Mouse (Mus musculus) bone marrow macrophage, adult 2 months (primary cell): ENCODE results near the gene Sdf4. TPM values are rescaled to one million over a fixed set of nuclear protein-coding genes. Genes with fewer than 3 reads are reported as not detected.

Source experiments
- H3K27ac ChIP-seq: 2 replicates; pipeline ENCODE4 v1.5.1; 2012; ENCODE audit warnings: low read depth, low read length; ENCODE audit not compliant: insufficient read depth
- H3K4me1 ChIP-seq: 2 replicates; pipeline ENCODE4 v1.6.1; 2012; ENCODE audit warnings: low read length; ENCODE audit not compliant: control insufficient read depth, insufficient read depth
- H3K4me3 ChIP-seq: 2 replicates; pipeline ENCODE4 v1.5.1; 2012; ENCODE audit warnings: mild to moderate bottlenecking, low read length, moderate library complexity; ENCODE audit not compliant: insufficient read depth
- CTCF ChIP-seq: IDR thresholded peaks from 2 replicates; pipeline ENCODE4 v1.5.1; 2012; ENCODE audit warnings: low read depth, mild to moderate bottlenecking, low read length, moderate library complexity
- POLR2A ChIP-seq: IDR thresholded peaks from 2 replicates; pipeline ENCODE4 v1.6.1; 2012; ENCODE audit warnings: mild to moderate bottlenecking, low read depth, low read length, borderline replicate concordance
- polyA plus RNA-seq: library from polyadenylated mRNA; stranded (reverse); fragments of >200 nt; gene quantifications from 2 replicates; pipeline ENCODE4 v1.2.4, GENCODE M21; 2012; ENCODE audit not compliant: missing spikeins, insufficient read depth, insufficient read length

Sdf4 gene
- polyA plus RNA-seq, 1 experiment = 213 TPM

GRCm38 (mm10) chr4:156053113-156053512, 60.4 kb downstream of the Sdf4 start:
- H3K4me3 ChIP-seq = no peak overlapping the region
- H3K27ac ChIP-seq = no peak overlapping the region
- no peaks in the 10 kb centered on the region for H3K4me1 ChIP-seq
- no peak for TF ChIP-seq POLR2A

- TF ChIP-seq CTCF (no peak), POLR2A (no peak)
These were observed 61.5 kb downstream of the Sdf4 start for GRCm38 (mm10) chr4:156054130-156054529.

GRCm38 (mm10) chr4:156054606-156055005, 61.9 kb downstream of the Sdf4 start:
- H3K27ac ChIP-seq = no peak overlapping the region
- H3K4me3 ChIP-seq = no peak overlapping the region
- TF ChIP-seq POLR2A = no peak
- H3K4me1 ChIP-seq = no peaks in the 10 kb centered on the region

More at GRCm38 (mm10) chr4:156054130-156054529, 61.5 kb downstream of the Sdf4 start:
- Histone ChIP-seq H3K4me3 (no peak overlapping the region), H3K27ac (no peak overlapping the region), H3K4me1 (no peaks in the 10 kb centered on the region)

- no peak overlapping the region for H3K4me3 ChIP-seq
- no peaks in the 10 kb centered on the region for H3K4me1 ChIP-seq
- no peak overlapping the region for H3K27ac ChIP-seq
- no peak for TF ChIP-seq POLR2A
- no peak for TF ChIP-seq CTCF
These were observed 62.5 kb downstream of the Sdf4 start for GRCm38 (mm10) chr4:156055173-156055572.

GRCm38 (mm10) chr4:156057702-156058101, 65.0 kb downstream of the Sdf4 start:
- Histone ChIP-seq H3K4me1 (no peaks in the 10 kb centered on the region), H3K4me3 (no peak overlapping the region), H3K27ac (no peak overlapping the region)
- no peak for TF ChIP-seq POLR2A
- TF ChIP-seq CTCF = no peak

GRCm38 (mm10) chr4:156058826-156059225, 66.2 kb downstream of the Sdf4 start:
- Histone ChIP-seq H3K4me3 (no peak overlapping the region), H3K27ac (no peak overlapping the region), H3K4me1 (no peaks in the 10 kb centered on the region)
- no peak for TF ChIP-seq CTCF
- TF ChIP-seq POLR2A = no peak

- no peak within 1 kb of the TSS for H3K4me3 ChIP-seq
- H3K27ac ChIP-seq = no peak within 1 kb of the TSS
- no peaks in the 10 kb centered on the region for H3K4me1 ChIP-seq
- TF ChIP-seq POLR2A (no peak), CTCF (no peak)
These were observed 66.6 kb downstream of the Sdf4 start, which contains the start of gene Ttll10 for GRCm38 (mm10) chr4:156059261-156059660. Ttll10 (minus strand) TSS chr4:156059414.

GRCm38 (mm10) chr4:156059713-156060112, 67.0 kb downstream of the Sdf4 start:
- H3K27ac ChIP-seq = no peak overlapping the region
- H3K4me1 ChIP-seq = no peaks in the 10 kb centered on the region
- no peak overlapping the region for H3K4me3 ChIP-seq
- TF ChIP-seq CTCF = no peak
- TF ChIP-seq POLR2A = no peak

Other genes starting within 250 kb of the Sdf4 start
- 13.6 and 19.1 TPM in 2 replicates for gene Atad3a, start 231.8 kb upstream of the Sdf4 start, polyA plus RNA-seq
- gene Vwa1, start 218.2 kb upstream of the Sdf4 start, polyA plus RNA-seq = not detected in 2 replicates
- 0.23 TPM in 1 of 2 replicates, not detected in the other for gene Tmem88b, start 207.0 kb upstream of the Sdf4 start, polyA plus RNA-seq
- not detected in 2 replicates for gene Ankrd65, start 202.4 kb upstream of the Sdf4 start, polyA plus RNA-seq
- gene Mrpl20, start 190.0 kb upstream of the Sdf4 start, polyA plus RNA-seq = 81.6 and 99.5 TPM in 2 replicates
- gene Ccnl2, start 180.4 kb upstream of the Sdf4 start, polyA plus RNA-seq = 100 and 112 TPM in 2 replicates
- gene Aurkaip1, start 161.6 kb upstream of the Sdf4 start, polyA plus RNA-seq = 99.3 and 105 TPM in 2 replicates
- 1.2 and 2.7 TPM in 2 replicates for gene Mxra8, start 153.2 kb upstream of the Sdf4 start, polyA plus RNA-seq
- gene Dvl1, start 145.5 kb upstream of the Sdf4 start, polyA plus RNA-seq = 20.9 and 27.3 TPM in 2 replicates
- gene Tas1r3, start 129.5 kb upstream of the Sdf4 start, polyA plus RNA-seq = 0.62 and 0.68 TPM in 2 replicates
- gene Cptp, start 123.4 kb upstream of the Sdf4 start, polyA plus RNA-seq = 11.6 and 13.9 TPM in 2 replicates
- gene Ints11, start 123.3 kb upstream of the Sdf4 start, polyA plus RNA-seq = 21.4 and 23.0 TPM in 2 replicates
- gene Pusl1, start 101.1 kb upstream of the Sdf4 start, polyA plus RNA-seq = 10.7 and 13.2 TPM in 2 replicates
- gene Acap3, start 101.0 kb upstream of the Sdf4 start, polyA plus RNA-seq = 15.8 and 18.1 TPM in 2 replicates
- gene Ube2j2, start 49.0 kb upstream of the Sdf4 start, polyA plus RNA-seq = 78.3 and 85.9 TPM in 2 replicates
- 32.4 and 42.7 TPM in 2 replicates for gene C1qtnf12, start 30.6 kb upstream of the Sdf4 start, polyA plus RNA-seq
- 1.7 and 2.3 TPM in 2 replicates for gene B3galt6, start 223 bp upstream of the Sdf4 start, polyA plus RNA-seq
- 1.5 and 1.7 TPM in 2 replicates for gene Tnfrsf4, start 21.0 kb downstream of the Sdf4 start, polyA plus RNA-seq
- gene Tnfrsf18, start 33.3 kb downstream of the Sdf4 start, polyA plus RNA-seq = not detected in 2 replicates
- not detected in 2 replicates for gene Ttll10, start 66.5 kb downstream of the Sdf4 start, polyA plus RNA-seq
- gene 9430015G10Rik, start 117.1 kb downstream of the Sdf4 start, polyA plus RNA-seq = 18.3 and 20.3 TPM in 2 replicates
- 0.28 TPM in 1 of 2 replicates, not detected in the other for gene Rnf223, start 137.6 kb downstream of the Sdf4 start, polyA plus RNA-seq
- gene Agrn, start 204.6 kb downstream of the Sdf4 start, polyA plus RNA-seq = 24.0 and 25.1 TPM in 2 replicates
- gene Isg15, start 207.9 kb downstream of the Sdf4 start, polyA plus RNA-seq = 76.8 and 96.9 TPM in 2 replicates
- 1.2 and 1.6 TPM in 2 replicates for gene AW011738, start 210.4 kb downstream of the Sdf4 start, polyA plus RNA-seq
- gene Perm1, start 223.0 kb downstream of the Sdf4 start, polyA plus RNA-seq = not detected in 2 replicates
- gene Plekhn1, start 242.0 kb downstream of the Sdf4 start, polyA plus RNA-seq = 41.6 and 44.9 TPM in 2 replicates
- 45.2 and 46.3 TPM in 2 replicates for gene Noc2l, start 243.1 kb downstream of the Sdf4 start, polyA plus RNA-seq